Mouse (Mus musculus): ENCODE measurements around the gene Olfr1153. TPM values are rescaled to one million over a fixed set of nuclear protein-coding genes. Genes with fewer than 3 reads are reported as not detected.

The Olfr1153 gene
- not detected in 2 replicates for polyA plus RNA-seq (2011; ENCODE audit: insufficient read depth, insufficient read length, low read depth, missing spikeins)

DNA sequence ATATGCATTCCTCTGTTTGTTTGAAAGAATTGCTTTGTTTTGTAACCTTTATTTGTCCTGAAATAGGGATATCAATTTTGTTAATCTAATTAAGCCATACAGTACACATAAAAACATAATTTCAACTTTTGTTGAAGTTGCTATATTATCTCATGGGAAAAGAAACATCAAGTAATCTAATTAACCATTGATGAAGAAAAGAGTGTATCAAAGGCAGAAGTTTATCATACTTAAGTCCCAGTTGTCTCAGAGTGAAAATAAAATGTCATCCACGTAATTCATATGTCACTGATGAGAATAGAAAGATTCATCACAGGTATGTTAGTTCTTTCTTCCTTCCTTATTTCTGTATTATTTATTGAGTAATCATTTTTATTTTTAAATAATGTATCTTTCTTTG, at the start of gene Olfr1153:
Gene Olfr1153 (plus strand): TSS at position 301 of the 400 bp plus-strand sequence.
- H3K4me1 ChIP-seq (ENCODE audit: control insufficient read depth, insufficient read depth, low read length), result no peaks in the 10 kb centered on the region
- no peaks in the 10 kb centered on the region for H3K27me3 ChIP-seq (ENCODE audit: control insufficient read depth, insufficient read depth, low read length, poor library complexity, severe bottlenecking)
- no peak within 1 kb of the TSS for H3K4me3 ChIP-seq (ENCODE audit: low read depth, low read length)
- no peak within 1 kb of the TSS for H3K27ac ChIP-seq (ENCODE audit: insufficient read depth, low read length)
- TF ChIP-seq POLR2A (IDR thresholded peaks at IDR 0.05; ENCODE audit: insufficient read depth, low read length), result no peak
- no peak for TF ChIP-seq EP300 (IDR thresholded peaks at IDR 0.05; ENCODE audit: insufficient read depth, low read depth, low read length)
- no peak for TF ChIP-seq CTCF (IDR thresholded peaks at IDR 0.05; ENCODE audit: low read depth, low read length)
- no peaks in the 10 kb centered on the region for H3K9me3 ChIP-seq (replicated peaks; ENCODE audit: control insufficient read depth, insufficient read depth, low read length, poor library complexity, severe bottlenecking)
- H3K36me3 ChIP-seq (ENCODE audit: control insufficient read depth, insufficient read depth, low read length, poor library complexity, severe bottlenecking), result no peaks in the 10 kb centered on the region
- no peak within 1 kb of the TSS for H3K9ac ChIP-seq (ENCODE audit: low read depth, poor library complexity, severe bottlenecking)

DNA sequence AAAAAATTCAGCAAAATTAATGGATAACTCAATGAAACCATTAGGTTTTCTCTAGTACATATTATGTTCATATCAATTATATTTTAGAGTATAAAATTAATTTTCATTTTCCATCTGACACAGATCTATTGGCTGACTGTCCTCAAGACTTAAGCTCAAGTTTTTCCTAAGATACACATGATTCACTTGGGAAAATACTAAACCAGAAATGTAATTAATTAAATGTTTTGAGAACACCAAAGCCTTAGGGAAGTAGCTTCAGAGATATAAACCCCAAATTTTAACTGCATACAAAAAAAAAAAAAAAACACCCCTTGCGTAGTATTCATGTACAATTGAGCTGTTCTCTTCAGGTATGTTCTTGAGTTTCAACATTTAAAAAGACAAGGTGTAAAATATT, 39.2 kb upstream of the Olfr1153 start, which contains the start of gene Olfr1151:
Gene Olfr1151 (plus strand): TSS at position 301 of the 400 bp plus-strand sequence.
- no peak for TF ChIP-seq POLR2A (IDR thresholded peaks at IDR 0.05; ENCODE audit: insufficient read depth, low read length)
- Histone ChIP-seq H3K4me3 (ENCODE audit: low read depth, low read length) (no peak within 1 kb of the TSS), H3K27me3 (ENCODE audit: control insufficient read depth, insufficient read depth, low read length, poor library complexity, severe bottlenecking) (no peaks in the 10 kb centered on the region), H3K36me3 (ENCODE audit: control insufficient read depth, insufficient read depth, low read length, poor library complexity, severe bottlenecking) (no peaks in the 10 kb centered on the region), H3K9ac (ENCODE audit: low read depth, poor library complexity, severe bottlenecking) (no peak within 1 kb of the TSS), H3K4me1 (ENCODE audit: control insufficient read depth, insufficient read depth, low read length) (no peaks in the 10 kb centered on the region), H3K9me3 (replicated peaks; ENCODE audit: control insufficient read depth, insufficient read depth, low read length, poor library complexity, severe bottlenecking) (no peaks in the 10 kb centered on the region), H3K27ac (ENCODE audit: insufficient read depth, low read length) (no peak within 1 kb of the TSS)

DNA sequence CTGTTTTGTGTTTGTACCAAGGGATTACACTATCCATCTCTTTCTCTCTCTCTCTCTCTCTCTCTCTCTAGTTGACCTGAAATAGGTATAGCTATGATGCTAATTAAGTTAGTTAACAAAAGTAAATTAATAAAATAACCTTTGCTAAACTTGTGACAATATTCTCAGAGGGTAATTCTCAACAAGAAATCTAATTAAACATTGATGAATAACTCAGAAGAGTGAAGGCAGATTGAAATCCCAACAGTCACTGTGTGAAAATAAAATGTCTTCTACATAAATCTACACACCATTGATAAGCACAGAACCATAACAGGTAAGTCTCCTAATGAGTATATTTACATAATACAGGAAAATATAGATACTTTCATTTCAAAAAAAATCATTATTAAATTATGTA, 28.6 kb upstream of the Olfr1153 start, which contains the start of gene Olfr1152:
Gene Olfr1152 (plus strand): TSS at position 301 of the 400 bp plus-strand sequence.
- H3K27ac ChIP-seq (ENCODE audit: insufficient read depth, low read length), result no peak within 1 kb of the TSS
- no peak within 1 kb of the TSS for H3K4me3 ChIP-seq (ENCODE audit: low read depth, low read length)
- H3K9me3 ChIP-seq (replicated peaks; ENCODE audit: control insufficient read depth, insufficient read depth, low read length, poor library complexity, severe bottlenecking), result peaks cover 11% of the 10 kb centered on the region
- H3K36me3 ChIP-seq (ENCODE audit: control insufficient read depth, insufficient read depth, low read length, poor library complexity, severe bottlenecking), result no peaks in the 10 kb centered on the region
- H3K4me1 ChIP-seq (ENCODE audit: control insufficient read depth, insufficient read depth, low read length), result no peaks in the 10 kb centered on the region
- TF ChIP-seq CTCF (IDR thresholded peaks at IDR 0.05; ENCODE audit: low read depth, low read length) (no peak), POLR2A (IDR thresholded peaks at IDR 0.05; ENCODE audit: insufficient read depth, low read length) (no peak)
- H3K9ac ChIP-seq (ENCODE audit: low read depth, poor library complexity, severe bottlenecking), result no peak within 1 kb of the TSS
- H3K27me3 ChIP-seq (ENCODE audit: control insufficient read depth, insufficient read depth, low read length, poor library complexity, severe bottlenecking), result no peaks in the 10 kb centered on the region

DNA sequence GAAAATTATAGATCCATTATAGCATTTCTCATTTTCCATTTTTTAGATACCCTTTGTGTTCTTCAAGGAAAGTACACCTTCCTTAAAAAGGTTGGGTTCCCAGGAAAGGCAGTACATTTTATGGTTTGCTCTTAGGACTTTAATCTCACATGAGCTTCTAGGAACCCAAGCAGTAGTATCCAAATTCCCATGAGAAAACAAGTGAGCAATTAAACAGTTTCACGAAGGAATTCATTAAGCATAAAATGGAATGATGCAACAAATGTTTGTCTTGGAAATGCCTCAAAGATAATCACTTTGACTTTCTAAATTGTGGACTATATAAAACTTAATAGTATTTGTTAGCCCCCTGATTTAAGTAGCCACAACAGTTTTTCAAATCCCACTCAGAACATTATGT, 10.3 kb downstream of the Olfr1153 start, which contains the start of gene Olfr1154:
Gene Olfr1154 (minus strand): TSS at position 101 of the 400 bp plus-strand sequence.
- TF ChIP-seq EP300 (IDR thresholded peaks at IDR 0.05; ENCODE audit: insufficient read depth, low read depth, low read length) (no peak), CTCF (IDR thresholded peaks at IDR 0.05; ENCODE audit: low read depth, low read length) (no peak), POLR2A (IDR thresholded peaks at IDR 0.05; ENCODE audit: insufficient read depth, low read length) (no peak)
- no peak within 1 kb of the TSS for H3K4me3 ChIP-seq (ENCODE audit: low read depth, low read length)
- H3K9me3 ChIP-seq (replicated peaks; ENCODE audit: control insufficient read depth, insufficient read depth, low read length, poor library complexity, severe bottlenecking), result no peaks in the 10 kb centered on the region

DNA sequence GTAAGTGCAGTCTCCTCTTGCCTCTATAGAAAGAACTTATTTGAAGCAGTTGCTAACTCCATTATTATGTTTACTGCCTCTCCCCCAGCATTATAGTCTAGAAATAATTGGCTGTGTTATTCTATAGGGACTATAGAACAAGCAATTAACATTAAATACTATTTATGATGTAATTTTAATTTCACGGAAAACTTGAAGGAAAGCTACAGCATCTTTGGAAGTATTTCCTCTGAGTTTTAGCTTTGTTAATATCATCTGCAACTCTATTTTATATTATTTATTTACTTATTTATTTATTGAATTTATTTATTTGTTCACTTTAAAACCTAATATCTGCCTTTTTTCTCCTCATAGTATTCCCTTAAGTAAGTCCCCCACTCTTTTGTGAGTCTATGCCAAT, 50.3 kb downstream of the Olfr1153 start, which contains the start of gene Olfr1155:
Gene Olfr1155 (minus strand): TSS at position 101 of the 400 bp plus-strand sequence.
- H3K27ac ChIP-seq (ENCODE audit: insufficient read depth, low read length), result no peak within 1 kb of the TSS
- H3K9ac ChIP-seq (ENCODE audit: low read depth, poor library complexity, severe bottlenecking), result no peak within 1 kb of the TSS
- no peak within 1 kb of the TSS for H3K4me3 ChIP-seq (ENCODE audit: low read depth, low read length)
- no peaks in the 10 kb centered on the region for H3K27me3 ChIP-seq (ENCODE audit: control insufficient read depth, insufficient read depth, low read length, poor library complexity, severe bottlenecking)
- no peak for TF ChIP-seq POLR2A (IDR thresholded peaks at IDR 0.05; ENCODE audit: insufficient read depth, low read length)
- H3K36me3 ChIP-seq (ENCODE audit: control insufficient read depth, insufficient read depth, low read length, poor library complexity, severe bottlenecking), result no peaks in the 10 kb centered on the region
- H3K9me3 ChIP-seq (replicated peaks; ENCODE audit: control insufficient read depth, insufficient read depth, low read length, poor library complexity, severe bottlenecking), result peaks cover 3% of the 10 kb centered on the region; the same call in 1 of the 2 replicates
- no peaks in the 10 kb centered on the region for H3K4me1 ChIP-seq (ENCODE audit: control insufficient read depth, insufficient read depth, low read length)

More for the DNA sequence above, 10.3 kb downstream of the Olfr1153 start, which contains the start of gene Olfr1154:
- no peak within 1 kb of the TSS for H3K9ac ChIP-seq (ENCODE audit: low read depth, poor library complexity, severe bottlenecking)
- no peak within 1 kb of the TSS for H3K27ac ChIP-seq (ENCODE audit: insufficient read depth, low read length)
- no peaks in the 10 kb centered on the region for H3K4me1 ChIP-seq (ENCODE audit: control insufficient read depth, insufficient read depth, low read length)
- no peaks in the 10 kb centered on the region for H3K36me3 ChIP-seq (ENCODE audit: control insufficient read depth, insufficient read depth, low read length, poor library complexity, severe bottlenecking)
- H3K27me3 ChIP-seq (ENCODE audit: control insufficient read depth, insufficient read depth, low read length, poor library complexity, severe bottlenecking), result no peaks in the 10 kb centered on the region

Other genes starting within 250 kb of the Olfr1153 start
- not detected in 2 replicates for gene Olfr1133, start 247.6 kb upstream of the Olfr1153 start, polyA plus RNA-seq (2011; ENCODE audit: insufficient read depth, insufficient read length, low read depth, missing spikeins)
- gene Olfr1134, start 236.5 kb upstream of the Olfr1153 start, polyA plus RNA-seq (2011; ENCODE audit: insufficient read depth, insufficient read length, low read depth, missing spikeins), result not detected in 2 replicates
- gene Olfr1135, start 221.3 kb upstream of the Olfr1153 start, polyA plus RNA-seq (2011; ENCODE audit: insufficient read depth, insufficient read length, low read depth, missing spikeins), result not detected in 2 replicates
- gene Olfr1136, start 201.0 kb upstream of the Olfr1153 start, polyA plus RNA-seq (2011; ENCODE audit: insufficient read depth, insufficient read length, low read depth, missing spikeins), result not detected in 2 replicates
- not detected in 2 replicates for gene Olfr1137, start 181.8 kb upstream of the Olfr1153 start, polyA plus RNA-seq (2011; ENCODE audit: insufficient read depth, insufficient read length, low read depth, missing spikeins)
- not detected in 2 replicates for gene Olfr1138, start 155.0 kb upstream of the Olfr1153 start, polyA plus RNA-seq (2011; ENCODE audit: insufficient read depth, insufficient read length, low read depth, missing spikeins)
- gene Olfr1140, start 151.2 kb upstream of the Olfr1153 start, polyA plus RNA-seq (2011; ENCODE audit: insufficient read depth, insufficient read length, low read depth, missing spikeins), result not detected in 2 replicates
- gene Olfr1141, start 141.0 kb upstream of the Olfr1153 start, polyA plus RNA-seq (2011; ENCODE audit: insufficient read depth, insufficient read length, low read depth, missing spikeins), result not detected in 2 replicates
- not detected in 2 replicates for gene Olfr152, start 115.5 kb upstream of the Olfr1153 start, polyA plus RNA-seq (2011; ENCODE audit: insufficient read depth, insufficient read length, low read depth, missing spikeins)
- not detected in 2 replicates for gene Olfr1143, start 94.4 kb upstream of the Olfr1153 start, polyA plus RNA-seq (2011; ENCODE audit: insufficient read depth, insufficient read length, low read depth, missing spikeins)
- gene Olfr1145, start 85.1 kb upstream of the Olfr1153 start, polyA plus RNA-seq (2011; ENCODE audit: insufficient read depth, insufficient read length, low read depth, missing spikeins), result not detected in 2 replicates
- gene Olfr1148, start 64.4 kb upstream of the Olfr1153 start, polyA plus RNA-seq (2011; ENCODE audit: insufficient read depth, insufficient read length, low read depth, missing spikeins), result not detected in 2 replicates
- gene Olfr1150-ps1, start 51.0 kb upstream of the Olfr1153 start, polyA plus RNA-seq (2011; ENCODE audit: insufficient read depth, insufficient read length, low read depth, missing spikeins), result not detected in 2 replicates
- not detected in 2 replicates for gene Olfr1151, start 39.1 kb upstream of the Olfr1153 start, polyA plus RNA-seq (2011; ENCODE audit: insufficient read depth, insufficient read length, low read depth, missing spikeins)
- not detected in 2 replicates for gene Olfr1152, start 28.5 kb upstream of the Olfr1153 start, polyA plus RNA-seq (2011; ENCODE audit: insufficient read depth, insufficient read length, low read depth, missing spikeins)
- not detected in 2 replicates for gene Olfr1154, start 10.2 kb downstream of the Olfr1153 start, polyA plus RNA-seq (2011; ENCODE audit: insufficient read depth, insufficient read length, low read depth, missing spikeins)
- not detected in 2 replicates for gene Olfr1155, start 50.2 kb downstream of the Olfr1153 start, polyA plus RNA-seq (2011; ENCODE audit: insufficient read depth, insufficient read length, low read depth, missing spikeins)
- not detected in 2 replicates for gene Olfr1156, start 58.1 kb downstream of the Olfr1153 start, polyA plus RNA-seq (2011; ENCODE audit: insufficient read depth, insufficient read length, low read depth, missing spikeins)
- gene Olfr1157, start 73.3 kb downstream of the Olfr1153 start, polyA plus RNA-seq (2011; ENCODE audit: insufficient read depth, insufficient read length, low read depth, missing spikeins), result not detected in 2 replicates
- not detected in 2 replicates for gene Olfr74, start 79.7 kb downstream of the Olfr1153 start, polyA plus RNA-seq (2011; ENCODE audit: insufficient read depth, insufficient read length, low read depth, missing spikeins)
- not detected in 2 replicates for gene Olfr1158, start 95.2 kb downstream of the Olfr1153 start, polyA plus RNA-seq (2011; ENCODE audit: insufficient read depth, insufficient read length, low read depth, missing spikeins)
- not detected in 2 replicates for gene Olfr1160, start 113.3 kb downstream of the Olfr1153 start, polyA plus RNA-seq (2011; ENCODE audit: insufficient read depth, insufficient read length, low read depth, missing spikeins)
- not detected in 2 replicates for gene Olfr1161, start 127.8 kb downstream of the Olfr1153 start, polyA plus RNA-seq (2011; ENCODE audit: insufficient read depth, insufficient read length, low read depth, missing spikeins)
- not detected in 2 replicates for gene Olfr73, start 142.7 kb downstream of the Olfr1153 start, polyA plus RNA-seq (2011; ENCODE audit: insufficient read depth, insufficient read length, low read depth, missing spikeins)
- not detected in 2 replicates for gene Olfr1162, start 156.2 kb downstream of the Olfr1153 start, polyA plus RNA-seq (2011; ENCODE audit: insufficient read depth, insufficient read length, low read depth, missing spikeins)
- not detected in 2 replicates for gene Olfr1163, start 176.9 kb downstream of the Olfr1153 start, polyA plus RNA-seq (2011; ENCODE audit: insufficient read depth, insufficient read length, low read depth, missing spikeins)
- gene Olfr1164, start 199.0 kb downstream of the Olfr1153 start, polyA plus RNA-seq (2011; ENCODE audit: insufficient read depth, insufficient read length, low read depth, missing spikeins), result not detected in 2 replicates
- gene Olfr1166, start 233.3 kb downstream of the Olfr1153 start, polyA plus RNA-seq (2011; ENCODE audit: insufficient read depth, insufficient read length, low read depth, missing spikeins), result not detected in 2 replicates

Data from ES-Bruce4 (cell line).